Mouse (Mus musculus): ENCODE measurements around the gene Plxnd1.

The Plxnd1 gene

GRCm38 (mm10) chr6:115994877-115995520 is at the start of gene Plxnd1:
TSS of gene Plxnd1 (minus strand) at chr6:115995005.
- peak; percentile 98 for DNase-seq

GRCm38 (mm10) chr6:116044039-116044438 is 49.2 kb upstream of the Plxnd1 start:
- DNase-seq = no peak

- no peak for DNase-seq
Measured at GRCm38 (mm10) chr6:116038222-116038621, 43.4 kb upstream of the Plxnd1 start.

- no peak for DNase-seq
Measured at GRCm38 (mm10) chr6:116037281-116037831, 42.6 kb upstream of the Plxnd1 start.

GRCm38 (mm10) chr6:116036555-116036954 is 41.8 kb upstream of the Plxnd1 start:
- no peak for DNase-seq

GRCm38 (mm10) chr6:116031052-116031451 is 36.2 kb upstream of the Plxnd1 start:
- DNase-seq = no peak

- DNase-seq = no peak
Measured at GRCm38 (mm10) chr6:116024666-116025065, 29.9 kb upstream of the Plxnd1 start.

- DNase-seq = no peak
Measured at GRCm38 (mm10) chr6:116021961-116022485, 27.2 kb upstream of the Plxnd1 start.

GRCm38 (mm10) chr6:116015902-116016301 is 21.1 kb upstream of the Plxnd1 start:
- no peak for DNase-seq

- DNase-seq = no peak
Measured at GRCm38 (mm10) chr6:116014111-116014510, 19.3 kb upstream of the Plxnd1 start.

GRCm38 (mm10) chr6:116013687-116014086 is 18.9 kb upstream of the Plxnd1 start:
- DNase-seq = no peak

- DNase-seq = peak; percentile 91
Measured at GRCm38 (mm10) chr6:116010541-116010940, 15.7 kb upstream of the Plxnd1 start.

GRCm38 (mm10) chr6:116009426-116009825 is 14.6 kb upstream of the Plxnd1 start:
- DNase-seq = peak; percentile 76

GRCm38 (mm10) chr6:116007561-116008173 is 12.9 kb upstream of the Plxnd1 start:
- peak; percentile 88 for DNase-seq

GRCm38 (mm10) chr6:116006731-116007130 is 11.9 kb upstream of the Plxnd1 start:
- DNase-seq = peak; percentile 85

- no peak for DNase-seq
Measured at GRCm38 (mm10) chr6:116005959-116006288, 11.1 kb upstream of the Plxnd1 start.

- peak; percentile 73 for DNase-seq
Measured at GRCm38 (mm10) chr6:116005275-116005958, 10.6 kb upstream of the Plxnd1 start.

- DNase-seq = peak; percentile 20
Measured at GRCm38 (mm10) chr6:116004716-116005115, 9.9 kb upstream of the Plxnd1 start.

- peak; percentile 67 for DNase-seq
Measured at GRCm38 (mm10) chr6:116004069-116004468, 9.3 kb upstream of the Plxnd1 start.

- peak; percentile 37 for DNase-seq
Measured at GRCm38 (mm10) chr6:116003516-116003915, 8.7 kb upstream of the Plxnd1 start.

GRCm38 (mm10) chr6:116002311-116003104 is 7.7 kb upstream of the Plxnd1 start:
- DNase-seq = peak; percentile 16

GRCm38 (mm10) chr6:116000851-116001250 is 6.0 kb upstream of the Plxnd1 start:
- DNase-seq = no peak

GRCm38 (mm10) chr6:115999227-115999626 is 4.4 kb upstream of the Plxnd1 start:
- peak; percentile 58 for DNase-seq

Data from kidney, postnatal 10 days (tissue).